Mouse (Mus musculus): ENCODE measurements around the gene Btbd2.

Gene Btbd2

GRCm38 (mm10) chr10:80656863-80657623, at the start of gene Btbd2:
Btbd2 (minus strand) TSS chr10:80657071.
- DNase-seq (ENCODE audit: low read depth in 1 of 2, low spot score in 2 of 2) = no peak

GRCm38 (mm10) chr10:80705479-80705878, 48.6 kb upstream of the Btbd2 start:
- no peak for DNase-seq (ENCODE audit: low read depth in 1 of 2, low spot score in 2 of 2)

- DNase-seq (ENCODE audit: low read depth in 1 of 2, low spot score in 2 of 2) = no peak
Measured at GRCm38 (mm10) chr10:80705033-80705432, 48.2 kb upstream of the Btbd2 start.

GRCm38 (mm10) chr10:80704418-80704817, 47.5 kb upstream of the Btbd2 start:
- DNase-seq (ENCODE audit: low read depth in 1 of 2, low spot score in 2 of 2) = no peak

GRCm38 (mm10) chr10:80703643-80704042, 46.8 kb upstream of the Btbd2 start:
- DNase-seq (ENCODE audit: low read depth in 1 of 2, low spot score in 2 of 2) = no peak

GRCm38 (mm10) chr10:80702536-80703390, 45.9 kb upstream of the Btbd2 start:
- DNase-seq (ENCODE audit: low read depth in 1 of 2, low spot score in 2 of 2) = peak; percentile 91 to 92

- DNase-seq (ENCODE audit: low read depth in 1 of 2, low spot score in 2 of 2) = peak; percentile 98 to 99
Measured at GRCm38 (mm10) chr10:80701721-80702535, 45.1 kb upstream of the Btbd2 start, which contains the start of the genes Mob3a and Izumo4. Mob3a (minus strand) TSS chr10:80701977. Izumo4 (plus strand) TSS chr10:80702184.

GRCm38 (mm10) chr10:80700732-80701131, 43.9 kb upstream of the Btbd2 start:
- DNase-seq (ENCODE audit: low read depth in 1 of 2, low spot score in 2 of 2) = no peak

- DNase-seq (ENCODE audit: low read depth in 1 of 2, low spot score in 2 of 2) = no peak
Measured at GRCm38 (mm10) chr10:80700038-80700504, 43.2 kb upstream of the Btbd2 start.

- no peak for DNase-seq (ENCODE audit: low read depth in 1 of 2, low spot score in 2 of 2)
Measured at GRCm38 (mm10) chr10:80698605-80699004, 41.7 kb upstream of the Btbd2 start.

- DNase-seq (ENCODE audit: low read depth in 1 of 2, low spot score in 2 of 2) = no peak
Measured at GRCm38 (mm10) chr10:80697812-80698211, 40.9 kb upstream of the Btbd2 start.

- DNase-seq (ENCODE audit: low read depth in 1 of 2, low spot score in 2 of 2) = no peak
Measured at GRCm38 (mm10) chr10:80697393-80697787, 40.5 kb upstream of the Btbd2 start.

GRCm38 (mm10) chr10:80696502-80697392, 39.9 kb upstream of the Btbd2 start:
- no peak for DNase-seq (ENCODE audit: low read depth in 1 of 2, low spot score in 2 of 2)

- DNase-seq (ENCODE audit: low read depth in 1 of 2, low spot score in 2 of 2) = no peak
Measured at GRCm38 (mm10) chr10:80695801-80696501, 39.1 kb upstream of the Btbd2 start.

GRCm38 (mm10) chr10:80695186-80695585, 38.3 kb upstream of the Btbd2 start:
- DNase-seq (ENCODE audit: low read depth in 1 of 2, low spot score in 2 of 2) = peak; percentile 84 to 88

GRCm38 (mm10) chr10:80694159-80694938, 37.5 kb upstream of the Btbd2 start:
- DNase-seq (ENCODE audit: low read depth in 1 of 2, low spot score in 2 of 2) = no peak

- DNase-seq (ENCODE audit: low read depth in 1 of 2, low spot score in 2 of 2) = no peak
Measured at GRCm38 (mm10) chr10:80693401-80694045, 36.7 kb upstream of the Btbd2 start.
